Mouse (Mus musculus) liver, embryonic 11.5 days (tissue): ENCODE measurements around the gene Hoxa7. TPM values are rescaled to one million over a fixed set of nuclear protein-coding genes. Genes with fewer than 3 reads are reported as not detected.
A peak's percentile ranks its signal among the peaks of the same experiment; 100 is the strongest.

Source experiments
- ATAC-seq: fragments of 200-750 bp; cut with Nextera tagmentation; replicated peaks from 2 replicates; pipeline ENCODE4 v1.8.0; 2017; ENCODE audit warnings: moderate number of reproducible peaks, mild to moderate bottlenecking, moderate TSS enrichment, moderate library complexity; ENCODE audit not compliant: low FRiP score
- DNase-seq: peaks from one replicate; pipeline ENCODE4 v3.0.0-alpha.2; 2017; ENCODE audit warnings: low spot score
- H3K27ac ChIP-seq: fragments of 300-500 bp; sonication (generic); 2 replicates; pipeline ENCODE4 v1.5.1; 2014; ENCODE audit warnings: mild to moderate bottlenecking, low read depth, low read length, control low read depth
- H3K27me3 ChIP-seq: fragments of 300-500 bp; sonication (generic); replicated peaks from 2 replicates; pipeline ENCODE4 v1.6.1; 2014; ENCODE audit warnings: low read length, mixed read lengths; ENCODE audit not compliant: control insufficient read depth, insufficient read depth
- H3K36me3 ChIP-seq: fragments of 300-500 bp; sonication (generic); 2 replicates; pipeline ENCODE4 v1.6.1; 2014; ENCODE audit warnings: mild to moderate bottlenecking, low read length, moderate library complexity, mixed read lengths; ENCODE audit not compliant: control insufficient read depth, insufficient read depth
- H3K4me1 ChIP-seq: fragments of 300-500 bp; sonication (generic); replicated peaks from 2 replicates; pipeline ENCODE4 v1.6.1; 2014; ENCODE audit warnings: low read length, mixed read lengths; ENCODE audit not compliant: control insufficient read depth, insufficient read depth
- H3K4me2 ChIP-seq: fragments of 300-500 bp; sonication (generic); 2 replicates; pipeline ENCODE4 v1.6.1; 2014; ENCODE audit warnings: mild to moderate bottlenecking, control low read depth, moderate library complexity
- H3K4me3 ChIP-seq: fragments of 300-500 bp; sonication (generic); 2 replicates; pipeline ENCODE4 v1.5.1; 2014; ENCODE audit warnings: low read depth, low read length, control low read depth
- H3K9ac ChIP-seq: fragments of 300-500 bp; sonication (generic); 2 replicates; pipeline ENCODE4 v1.6.1; 2014; ENCODE audit warnings: low read depth, low read length, control low read depth
- H3K9me3 ChIP-seq: fragments of 300-500 bp; sonication (generic); 2 replicates; pipeline ENCODE4 v1.6.1; 2016; ENCODE audit warnings: low read length, inconsistent platforms, mixed read lengths; ENCODE audit not compliant: control insufficient read depth
- WGBS: fragments of 180-500 bp; shearing (Covaris S2); extraction: QIAGEN DNeasy Blood & Tissue Kit; methylation state at CpG from one replicate; pipeline ENCODE4 v1.1.7; 2014; 5-methylcytosine and 5-hydroxymethylcytosine counted together
- polyA plus RNA-seq: library from polyadenylated mRNA; unstranded; fragments of >200 nt; fragmentation: Nextera tagmentation; extraction: Ambion mirVana; gene quantifications from 2 replicates; pipeline ENCODE4 v1.2.1, GENCODE M21; 2014

The Hoxa7 gene
- polyA plus RNA-seq, 1 experiment from 2014 or later, result 2.7 TPM

DNA sequence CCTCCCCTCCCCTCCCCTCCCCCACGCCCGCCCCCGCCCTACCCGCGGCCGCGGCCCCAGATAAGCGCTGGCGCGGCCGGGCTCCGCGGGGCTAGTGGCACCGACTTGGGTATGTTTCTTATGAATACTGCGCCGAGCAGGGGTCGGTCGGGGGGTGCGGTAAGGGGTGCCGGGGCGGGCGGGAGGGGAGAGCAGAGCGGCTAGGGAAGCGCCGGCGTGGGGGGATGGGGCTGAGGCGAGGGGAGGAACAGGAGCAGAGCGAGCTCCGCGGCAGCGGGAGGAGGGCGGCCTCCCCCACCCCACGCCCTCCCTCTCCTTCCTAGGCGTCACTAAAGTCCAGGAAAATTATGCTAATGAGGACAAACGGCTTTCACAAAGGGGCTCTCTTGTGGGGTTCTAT is 45.8 kb downstream of the Hoxa7 start:
- Histone ChIP-seq H3K4me2 (peak overlapping the region; percentile 64), H3K4me3 (peak overlapping the region; percentile 46), H3K27me3 (peaks cover 99% of the 10 kb centered on the region), H3K36me3 (no peaks in the 10 kb centered on the region), H3K9me3 (no peaks in the 10 kb centered on the region), H3K27ac (peak overlapping the region; percentile 84), H3K9ac (peak overlapping the region; percentile 68; the same call in 1 of the 2 replicates), H3K4me1 (peaks cover 5% of the 10 kb centered on the region; the same call in 1 of the 2 replicates)
- DNase-seq, result peak; percentile 60
- ATAC-seq, result no peak; the same call in 1 of the 2 replicates
- 0% methylated on average over 9 of the region's 35 CpGs for WGBS

DNA sequence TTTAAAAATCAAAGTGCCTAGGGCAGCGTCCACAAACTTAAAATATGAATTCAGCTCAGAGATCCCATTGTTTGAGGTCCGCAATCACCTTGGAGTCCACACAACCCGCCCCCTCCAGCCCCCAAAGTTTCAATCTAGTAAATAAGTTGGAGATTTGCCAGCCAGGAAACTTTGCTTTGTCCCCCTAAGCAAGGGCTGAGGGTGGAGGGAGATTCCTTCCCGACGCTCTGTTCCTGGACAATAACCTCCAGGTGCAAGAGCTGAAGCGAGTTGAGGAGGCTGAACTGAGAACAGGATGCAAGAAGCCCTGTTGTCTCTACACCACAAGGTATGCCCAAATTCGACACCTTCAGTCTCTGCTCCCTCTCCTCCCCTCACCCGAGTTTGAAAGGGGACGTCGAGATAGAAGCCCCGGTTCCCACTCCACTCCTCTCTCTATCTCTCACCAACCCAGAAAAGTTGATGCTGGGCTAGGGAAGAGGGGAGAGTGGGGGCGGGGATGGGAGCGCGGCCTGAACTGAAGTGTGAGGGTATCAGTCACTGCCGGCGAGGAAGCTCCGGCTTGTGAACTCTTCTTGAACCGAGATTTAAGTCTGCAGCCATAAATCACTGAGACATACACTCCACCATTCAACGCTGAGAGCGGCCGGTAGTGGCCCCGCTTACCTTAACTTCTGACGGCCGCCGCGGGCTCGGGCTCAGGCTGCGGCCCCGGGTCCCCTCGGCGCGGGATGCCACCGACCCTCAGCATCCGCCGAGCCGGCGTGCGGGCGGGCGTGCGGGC is 46.5 kb downstream of the Hoxa7 start:
- H3K4me2 ChIP-seq, result peak overlapping the region; percentile 64
- ATAC-seq (no peak), DNase-seq (peak; percentile 69)
- H3K9me3 ChIP-seq, result no peaks in the 10 kb centered on the region
- H3K36me3 ChIP-seq, result no peaks in the 10 kb centered on the region
- peak overlapping the region; percentile 46 for H3K4me3 ChIP-seq
- peak overlapping the region; percentile 68 for H3K9ac ChIP-seq
- H3K4me1 ChIP-seq, result peaks cover 8% of the 10 kb centered on the region
- WGBS, result 1% methylated on average over 41 of the region's 41 CpGs
- H3K27ac ChIP-seq, result peak overlapping the region; percentile 84
- H3K27me3 ChIP-seq, result peaks cover 99% of the 10 kb centered on the region

DNA sequence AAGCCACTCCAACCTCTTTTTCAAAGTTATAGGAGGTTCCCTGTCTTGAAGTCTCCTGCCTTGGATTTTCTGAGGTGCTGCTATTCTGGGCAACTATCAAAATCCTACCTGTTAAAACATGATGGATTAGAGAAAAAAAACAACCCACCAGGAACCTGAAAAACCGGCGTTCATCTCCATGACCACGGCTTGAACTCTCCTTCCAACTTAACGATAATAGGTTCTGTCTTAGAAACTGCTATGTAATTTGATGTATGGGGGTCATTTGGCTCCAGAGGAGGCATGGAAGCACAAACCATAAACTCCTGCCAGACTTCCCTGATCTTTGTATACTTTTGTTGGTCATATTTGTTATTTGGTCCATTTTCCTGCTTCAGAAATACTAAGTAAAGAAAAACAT is 48.0 kb downstream of the Hoxa7 start:
- DNase-seq, result peak; percentile 28
- Histone ChIP-seq H3K4me2 (peak overlapping the region; percentile 58), H3K27me3 (peaks cover 97% of the 10 kb centered on the region), H3K27ac (peak overlapping the region; percentile 62; the same call in 1 of the 2 replicates), H3K4me3 (peak overlapping the region; percentile 17; the same call in 1 of the 2 replicates), H3K9ac (no peak overlapping the region), H3K4me1 (peaks cover 16% of the 10 kb centered on the region), H3K9me3 (no peaks in the 10 kb centered on the region), H3K36me3 (no peaks in the 10 kb centered on the region)
- no peak for ATAC-seq
- WGBS, result 3% methylated on average over 4 of the region's 4 CpGs

DNA sequence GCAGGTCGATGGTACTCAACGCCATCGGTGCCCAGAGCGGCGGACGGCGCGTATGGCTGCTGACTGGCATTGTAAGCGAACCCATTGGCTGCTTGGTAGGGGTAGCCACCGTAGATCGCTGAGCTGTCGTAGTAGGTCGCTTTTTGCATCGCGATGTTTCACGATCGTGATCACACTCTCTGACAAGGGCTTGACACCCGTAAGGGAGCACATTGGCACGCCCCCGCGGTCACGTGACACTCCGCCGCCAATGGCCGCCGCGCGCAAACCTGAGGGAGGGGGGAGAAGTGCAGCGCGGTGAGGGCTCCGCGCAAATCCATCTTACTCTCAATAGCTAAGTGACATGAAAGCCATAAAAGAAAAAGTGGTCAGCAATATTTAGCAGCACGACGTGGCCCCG is 49.2 kb downstream of the Hoxa7 start:
- Histone ChIP-seq H3K9me3 (no peaks in the 10 kb centered on the region), H3K4me1 (peaks cover 17% of the 10 kb centered on the region), H3K4me2 (peak overlapping the region; percentile 58), H3K27me3 (peaks cover 97% of the 10 kb centered on the region), H3K27ac (peak overlapping the region; percentile 74), H3K9ac (peak overlapping the region; percentile 44), H3K36me3 (no peaks in the 10 kb centered on the region), H3K4me3 (peak overlapping the region; percentile 36)
- 1% methylated on average over 35 of the region's 35 CpGs for WGBS
- ATAC-seq, result 0 out of 2 replicates have a peak, but pooled peaks have one; percentile 46
- DNase-seq, result peak; percentile 87

DNA sequence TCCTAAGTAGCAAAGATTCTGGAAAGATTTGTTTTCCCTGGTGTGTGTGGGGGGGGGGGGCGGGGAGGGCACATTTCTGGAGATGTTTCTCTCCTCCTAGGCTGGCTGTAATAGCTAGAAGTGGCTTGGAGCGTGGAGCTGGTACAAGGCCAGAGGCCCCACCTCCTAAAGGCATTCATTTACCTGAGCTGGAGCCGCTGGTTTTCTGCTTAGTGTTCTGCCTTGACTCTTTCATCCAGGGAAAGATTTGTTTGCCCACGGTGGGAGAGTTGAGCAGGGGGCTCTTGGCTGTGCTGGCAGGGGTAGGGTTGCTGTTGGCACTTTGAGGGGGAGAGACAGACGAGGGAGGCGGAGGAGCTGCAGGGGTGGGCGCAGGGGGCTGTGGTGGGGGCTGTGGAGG is 49.7 kb downstream of the Hoxa7 start:
- Histone ChIP-seq H3K27me3 (peaks cover 97% of the 10 kb centered on the region), H3K4me1 (peaks cover 17% of the 10 kb centered on the region), H3K9me3 (no peaks in the 10 kb centered on the region), H3K4me3 (peak overlapping the region; percentile 36), H3K36me3 (no peaks in the 10 kb centered on the region), H3K27ac (peak overlapping the region; percentile 74), H3K4me2 (peak overlapping the region; percentile 58), H3K9ac (peak overlapping the region; percentile 44; the same call in 1 of the 2 replicates)
- DNase-seq (peak; percentile 40), ATAC-seq (no peak)
- 19% methylated on average over 7 of the region's 7 CpGs for WGBS

DNA sequence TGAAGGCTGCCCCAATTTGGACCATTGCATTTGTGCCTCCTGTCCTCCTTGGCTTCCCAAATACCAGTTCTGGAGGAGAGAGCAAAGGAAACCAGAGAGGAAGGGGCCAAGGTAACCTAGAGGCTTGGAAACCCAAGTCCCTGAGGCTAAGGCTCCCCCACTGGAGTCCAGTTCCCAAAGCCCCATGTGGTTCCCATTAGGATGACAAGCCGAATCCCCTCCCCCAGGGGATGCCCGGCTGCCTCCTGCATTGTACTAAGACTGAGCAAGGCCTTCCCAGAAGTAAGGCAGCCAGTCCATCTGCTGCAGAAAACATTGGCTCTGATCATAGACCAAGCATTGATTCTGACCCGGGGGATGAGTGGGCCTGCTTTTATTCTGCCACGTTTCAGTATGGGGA is 50.3 kb downstream of the Hoxa7 start:
- Histone ChIP-seq H3K9ac (no peak overlapping the region), H3K27ac (peak overlapping the region; percentile 61), H3K36me3 (no peaks in the 10 kb centered on the region), H3K4me2 (no peak overlapping the region), H3K4me1 (peaks cover 17% of the 10 kb centered on the region), H3K27me3 (peaks cover 97% of the 10 kb centered on the region), H3K4me3 (no peak overlapping the region), H3K9me3 (no peaks in the 10 kb centered on the region)
- no peak for ATAC-seq
- DNase-seq, result peak; percentile 31
- WGBS, result 13% methylated on average over 4 of the region's 4 CpGs

DNA sequence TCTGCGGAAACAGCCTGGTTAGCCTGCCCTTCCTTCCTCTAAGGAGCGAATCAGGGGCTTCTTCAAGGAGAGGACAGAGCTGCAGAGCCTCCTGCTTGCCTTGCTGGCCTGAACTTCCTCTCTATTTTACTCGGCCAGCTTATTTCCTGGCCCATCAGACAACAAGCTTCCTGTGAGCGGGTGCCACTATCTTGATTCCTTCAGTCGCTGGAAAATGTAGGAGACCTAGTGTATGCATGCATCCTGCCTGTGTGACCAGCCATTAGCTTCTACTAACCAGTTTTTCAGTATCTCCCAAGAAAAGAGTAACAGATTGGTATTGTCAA is 50.8 kb downstream of the Hoxa7 start:
- 5% methylated on average over 5 of the region's 5 CpGs for WGBS
- Histone ChIP-seq H3K4me2 (no peak overlapping the region; the same call in 1 of the 2 replicates), H3K4me1 (peaks cover 17% of the 10 kb centered on the region), H3K9me3 (no peaks in the 10 kb centered on the region), H3K27me3 (peaks cover 97% of the 10 kb centered on the region), H3K4me3 (no peak overlapping the region), H3K36me3 (no peaks in the 10 kb centered on the region), H3K9ac (no peak overlapping the region), H3K27ac (peak overlapping the region; percentile 61)
- ATAC-seq (peak; percentile 51; the same call in 1 of the 2 replicates), DNase-seq (no peak)

DNA sequence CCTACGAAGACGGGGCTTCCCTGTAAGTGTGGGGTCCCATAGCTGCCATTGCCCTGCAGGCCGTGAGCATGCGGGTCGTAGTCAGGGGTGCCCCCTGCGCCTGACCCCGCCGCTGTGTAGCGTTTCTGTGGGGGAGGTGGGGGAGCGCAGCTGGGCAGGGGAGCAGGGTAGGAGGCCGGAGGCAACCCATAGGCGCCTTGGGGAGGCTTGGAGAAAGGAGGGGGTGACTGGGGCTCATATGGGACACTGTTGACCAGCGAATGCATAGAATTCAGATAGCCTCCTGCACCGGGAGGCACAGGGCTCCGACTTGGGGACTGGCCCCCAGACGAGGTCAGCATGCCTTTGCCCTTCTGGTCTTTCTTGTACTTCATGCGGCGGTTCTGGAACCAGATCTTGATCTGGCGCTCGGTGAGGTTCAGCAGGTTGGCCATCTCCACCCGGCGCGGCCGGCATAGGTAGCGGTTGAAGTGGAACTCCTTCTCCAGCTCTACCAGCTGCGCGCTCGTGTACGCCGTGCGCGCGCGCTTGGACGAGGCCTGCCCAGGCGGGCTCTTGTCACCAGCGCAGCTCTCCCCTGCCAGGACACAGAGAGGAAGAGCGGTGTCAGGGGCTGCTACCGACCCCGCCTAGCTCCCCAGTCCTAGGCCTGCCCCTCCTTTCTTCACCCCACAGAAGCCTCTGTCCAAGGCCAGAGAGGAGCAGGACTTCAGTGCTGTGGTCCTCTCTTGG is 51.3 kb downstream of the Hoxa7 start:
- Histone ChIP-seq H3K9me3 (no peaks in the 10 kb centered on the region), H3K4me3 (no peak overlapping the region), H3K27me3 (peaks cover 97% of the 10 kb centered on the region), H3K9ac (peak overlapping the region; percentile 47; the same call in 1 of the 2 replicates), H3K36me3 (no peaks in the 10 kb centered on the region), H3K27ac (peak overlapping the region; percentile 61), H3K4me2 (peak overlapping the region; percentile 47), H3K4me1 (peaks cover 17% of the 10 kb centered on the region)
- DNase-seq (peak; percentile 56), ATAC-seq (peak; percentile 41)
- WGBS, result 4% methylated on average over 40 of the region's 40 CpGs
